9 mouse cellular contexts compared by ENCODE assay signal in the genomic region with DNA sequence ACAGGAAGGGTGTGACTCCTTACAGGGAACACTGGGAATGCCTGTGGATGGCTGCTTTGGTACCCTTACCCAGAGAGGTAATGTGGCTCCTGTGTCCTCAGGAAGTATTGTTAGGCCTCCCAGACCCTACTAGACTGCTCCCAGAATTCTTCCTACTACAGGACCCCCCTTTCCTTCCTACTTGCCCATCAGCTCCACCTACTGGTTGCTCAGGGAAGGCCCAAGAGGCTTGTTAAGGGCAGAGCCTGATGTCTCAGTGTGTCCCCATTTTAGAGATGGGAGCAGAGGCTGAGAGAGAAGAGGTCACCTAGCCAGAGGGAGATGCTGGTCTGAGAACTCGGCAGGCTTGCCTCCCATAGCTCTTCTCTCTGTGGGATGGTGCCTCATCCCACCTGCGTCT.
DNase-seq lines count a peak whose midpoint lies in the region; ATAC-seq and TF ChIP-seq lines count a peak whose summit lies in the region.
"Had no signal": no experiment of that assay in that cellular context is flagged by ENCODE, and none has a peak within 500 bp of the region (broad histone marks: within the 10 kb centered on the region; RNA-seq: fewer than 3 reads in every experiment).

No protein-coding gene starts in this region.

- no peak overlapping the region for H3K4me3 ChIP-seq in cerebellum, adult 2 months (replicated peaks; ENCODE audit: insufficient read depth, low read depth, low read length)
- H3K4me3 ChIP-seq in midbrain, embryonic 10.5 days = no peak overlapping the region
- H3K4me3 ChIP-seq in midbrain, embryonic 11.5 days (ENCODE audit: low read depth, low read length) = no peak overlapping the region
- H3K4me3 ChIP-seq: limb, embryonic 12.5 days had no signal

- DNase-seq in cerebellum, adult 2 months = no peak
- DNase-seq in cerebellum, adult 11-12 months = no peak
- peak; percentile 38 for DNase-seq in midbrain, embryonic 10.5 days (ENCODE audit: low spot score)
- no peak for DNase-seq in midbrain, embryonic 11.5 days (ENCODE audit: low spot score, missing footprints)
- DNase-seq in heart, adult 8-10 months (ENCODE audit: low spot score) = peak; percentile 58
- DNase-seq in lung, postnatal 4 days = peak; percentile 45 to 54
- DNase-seq in MN1 (ENCODE audit: low spot score) = no peak
- no peak for DNase-seq in Muller cell, postnatal 12 days (ENCODE audit: inconsistent ontology term)

- H3K36me3 ChIP-seq in midbrain, embryonic 10.5 days = no peaks in the 10 kb centered on the region
- H3K36me3 ChIP-seq in midbrain, embryonic 11.5 days (ENCODE audit: control insufficient read depth, insufficient read depth, low read length) = no peaks in the 10 kb centered on the region
- H3K36me3 ChIP-seq: limb, embryonic 12.5 days had no signal

- no peak overlapping the region for H3K9ac ChIP-seq in midbrain, embryonic 11.5 days (ENCODE audit: low read length)
- H3K9ac ChIP-seq: limb, embryonic 12.5 days had no signal

- H3K27ac ChIP-seq in cerebellum, adult 2 months (ENCODE audit: insufficient read depth, low read length) = no peak overlapping the region
- peak overlapping the region; percentile 46 for H3K27ac ChIP-seq in midbrain, embryonic 10.5 days (replicated peaks)
- H3K27ac ChIP-seq in midbrain, embryonic 11.5 days (ENCODE audit: low read depth, low read length) = no peak overlapping the region
- H3K27ac ChIP-seq: limb, embryonic 12.5 days had no signal

- TF ChIP-seq POLR2A in cerebellum, adult 2 months (IDR thresholded peaks at IDR 0.05; ENCODE audit: borderline replicate concordance, insufficient read depth, low read length) = no peak

- peak; percentile 27; the same call in 1 of the 2 replicates for TF ChIP-seq CTCF in cerebellum, adult 2 months (IDR thresholded peaks at IDR 0.05; ENCODE audit: borderline replicate concordance, insufficient read depth, low read depth, low read length)

- H3K9me3 ChIP-seq in midbrain, embryonic 10.5 days (replicated peaks) = no peaks in the 10 kb centered on the region
- no peaks in the 10 kb centered on the region for H3K9me3 ChIP-seq in midbrain, embryonic 11.5 days (ENCODE audit: control insufficient read depth, low read length)
- H3K9me3 ChIP-seq: limb, embryonic 12.5 days had no signal

- no peaks in the 10 kb centered on the region for H3K27me3 ChIP-seq in cerebellum, adult 2 months (ENCODE audit: control insufficient read depth, insufficient read depth, low read length)
- no peaks in the 10 kb centered on the region for H3K27me3 ChIP-seq in midbrain, embryonic 10.5 days (ENCODE audit: low read depth, poor library complexity, severe bottlenecking)
- H3K27me3 ChIP-seq in midbrain, embryonic 11.5 days (ENCODE audit: control insufficient read depth, insufficient read depth, low read length) = no peaks in the 10 kb centered on the region

- whole genome bisulfite sequencing in cerebellum, adult 2 months = 85% methylated on average over 2 of the region's 2 CpGs
- WGBS in midbrain, embryonic 10.5 days = 83% methylated on average over 2 of the region's 2 CpGs
- 82% methylated on average over 2 of the region's 2 CpGs for WGBS in midbrain, embryonic 11.5 days

- ATAC-seq in midbrain, embryonic 11.5 days (ENCODE audit: low FRiP score) = no peak

- no peak overlapping the region for H3K4me2 ChIP-seq in midbrain, embryonic 11.5 days
- H3K4me2 ChIP-seq: limb, embryonic 12.5 days had no signal

- no peaks in the 10 kb centered on the region for H3K4me1 ChIP-seq in cerebellum, adult 2 months (ENCODE audit: control insufficient read depth, insufficient read depth, low read length)
- peaks cover 28% of the 10 kb centered on the region for H3K4me1 ChIP-seq in midbrain, embryonic 10.5 days
- no peaks in the 10 kb centered on the region for H3K4me1 ChIP-seq in midbrain, embryonic 11.5 days (ENCODE audit: control insufficient read depth, insufficient read depth, low read length)

Comparison
In these comparisons a context has a peak if more than half of its experiments do, and no peak if none do; other contexts are left out.
1. DNase-seq: peak in midbrain, embryonic 10.5 days (single experiment), heart, adult 8-10 months (single experiment) and lung, postnatal 4 days (2 of 2); none in cerebellum, adult 2 months (0 of 2), cerebellum, adult 11-12 months (single experiment), midbrain, embryonic 11.5 days (single experiment), MN1 (single experiment) and Muller cell, postnatal 12 days (single experiment).